Mouse (Mus musculus): Measurements from ENCODE around the gene Rnf225. TPM values are rescaled to one million over a fixed set of nuclear protein-coding genes. Genes with fewer than 3 reads are reported as not detected.
"Not testable (repeated sequence)": the region's sequence is repeated elsewhere in the genome, so short reads cannot be mapped to it uniquely, and the experiment has no call there.

The Rnf225 gene
- polyA plus RNA-seq, 1 experiment from 2014 or later = 0.74 TPM

DNA sequence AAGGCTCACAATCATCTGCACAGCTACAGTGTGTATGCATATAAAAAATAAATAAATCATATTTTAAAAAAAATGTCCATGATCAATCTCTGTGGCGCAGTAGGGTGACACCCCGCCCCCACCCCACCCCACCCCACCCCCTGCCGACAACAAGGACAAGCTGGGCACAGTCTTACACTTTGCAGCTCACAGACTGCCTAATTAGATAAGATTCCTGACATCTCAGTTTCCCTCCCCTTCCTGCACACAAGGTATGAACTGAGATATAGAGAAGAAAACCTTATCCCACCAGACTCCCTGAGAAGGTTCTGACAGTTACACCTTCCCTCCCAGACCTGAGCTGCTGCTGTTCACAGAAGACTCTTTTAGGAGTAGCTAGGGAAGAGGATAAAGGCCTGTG is 7.6 kb downstream of the Rnf225 start:
- H3K4me3 ChIP-seq = no peak overlapping the region
- no peak overlapping the region for H3K4me2 ChIP-seq
- no peaks in the 10 kb centered on the region for H3K36me3 ChIP-seq (ENCODE audit: poor library complexity, severe bottlenecking)
- ATAC-seq = no peak
- no peaks in the 10 kb centered on the region for H3K4me1 ChIP-seq
- 92% methylated on average over 3 of the region's 3 CpGs for WGBS
- no peaks in the 10 kb centered on the region for H3K27me3 ChIP-seq
- H3K9ac ChIP-seq = no peak overlapping the region
- no peak overlapping the region for H3K27ac ChIP-seq
- no peaks in the 10 kb centered on the region for H3K9me3 ChIP-seq (replicated peaks)

DNA sequence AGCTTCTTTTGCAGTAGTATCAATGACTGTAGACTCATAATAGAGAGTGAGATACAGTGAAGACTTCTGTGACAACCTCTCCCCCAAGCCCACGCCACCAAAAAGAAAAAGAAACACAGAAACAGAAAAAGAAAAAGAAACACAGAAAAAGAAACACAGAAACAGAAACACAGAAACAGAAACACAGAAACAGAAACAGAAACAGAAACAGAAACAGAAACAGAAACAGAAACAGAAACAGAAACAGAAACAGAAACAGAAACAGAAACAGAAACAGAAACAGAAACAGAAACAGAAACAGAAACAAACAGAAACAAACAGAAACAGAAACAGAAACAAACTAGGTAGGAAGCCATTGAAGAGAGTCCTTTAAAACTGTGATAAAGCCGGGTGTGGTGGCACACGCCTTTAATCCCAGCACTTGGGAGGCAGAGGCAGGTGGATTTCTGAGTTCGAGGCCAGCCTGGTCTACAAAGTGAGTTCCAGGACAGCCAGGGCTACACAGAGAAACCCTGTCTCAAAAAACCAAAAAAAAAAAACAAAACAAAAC is 10.1 kb downstream of the Rnf225 start:
- not testable (repeated sequence) for H3K36me3 ChIP-seq (ENCODE audit: poor library complexity, severe bottlenecking); H3K9me3 ChIP-seq (replicated peaks); ATAC-seq; H3K9ac ChIP-seq; H3K27me3 ChIP-seq; H3K4me3 ChIP-seq; H3K4me1 ChIP-seq; H3K4me2 ChIP-seq; H3K27ac ChIP-seq
- 90% methylated on average over 4 of the region's 4 CpGs for WGBS

DNA sequence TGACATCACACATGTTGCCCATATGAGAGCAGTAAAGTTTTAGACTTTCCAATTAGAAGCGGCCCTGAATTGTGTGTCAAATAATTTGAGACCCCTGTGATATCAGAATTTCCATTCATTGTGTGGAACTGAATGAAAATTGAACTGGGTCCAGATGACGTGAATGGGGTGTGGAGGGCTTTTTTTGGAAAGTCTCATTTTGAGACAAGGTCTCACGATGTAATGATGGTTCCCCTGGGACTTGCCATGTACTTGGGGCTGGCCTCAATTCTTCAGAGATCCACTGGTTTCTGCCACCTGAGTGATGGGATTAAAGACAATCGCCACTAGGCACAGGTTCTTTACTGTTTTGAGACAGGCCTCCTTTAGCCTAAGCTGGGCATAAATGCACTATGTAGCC is 13.4 kb downstream of the Rnf225 start:
- Histone ChIP-seq H3K4me1 (no peaks in the 10 kb centered on the region), H3K9ac (no peak overlapping the region), H3K27me3 (no peaks in the 10 kb centered on the region), H3K27ac (no peak overlapping the region), H3K4me3 (no peak overlapping the region), H3K9me3 (replicated peaks) (no peaks in the 10 kb centered on the region), H3K4me2 (no peak overlapping the region), H3K36me3 (ENCODE audit: poor library complexity, severe bottlenecking) (no peaks in the 10 kb centered on the region)
- ATAC-seq = no peak
- 80% methylated on average over 4 of the region's 4 CpGs for WGBS

DNA sequence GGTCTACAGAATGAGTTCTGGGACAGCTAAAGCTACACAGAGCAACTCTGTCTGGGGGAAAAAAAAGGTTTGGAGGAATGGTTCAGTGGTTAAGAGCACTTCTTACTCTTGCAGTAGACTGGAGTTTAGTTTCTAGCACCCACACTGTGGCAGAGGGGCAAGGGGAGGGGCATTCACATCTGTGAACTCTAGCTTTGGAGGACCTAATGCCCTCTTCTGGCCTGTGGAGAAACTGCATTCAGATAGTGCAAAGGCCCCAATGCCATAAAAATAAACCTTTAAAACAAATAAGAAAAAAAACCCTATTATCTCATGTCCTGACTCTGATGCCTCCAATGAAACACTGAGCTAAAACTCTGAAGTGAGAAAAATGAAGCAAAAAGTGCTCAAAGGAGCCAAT is 16.3 kb downstream of the Rnf225 start:
- no peak overlapping the region for H3K4me2 ChIP-seq
- no peak overlapping the region for H3K4me3 ChIP-seq
- H3K36me3 ChIP-seq (ENCODE audit: poor library complexity, severe bottlenecking) = no peaks in the 10 kb centered on the region
- H3K27me3 ChIP-seq = no peaks in the 10 kb centered on the region
- no peak for ATAC-seq
- peaks cover 4% of the 10 kb centered on the region; the same call in 1 of the 2 replicates for H3K9me3 ChIP-seq (replicated peaks)
- H3K9ac ChIP-seq = no peak overlapping the region
- no peak overlapping the region for H3K27ac ChIP-seq
- H3K4me1 ChIP-seq = no peaks in the 10 kb centered on the region

DNA sequence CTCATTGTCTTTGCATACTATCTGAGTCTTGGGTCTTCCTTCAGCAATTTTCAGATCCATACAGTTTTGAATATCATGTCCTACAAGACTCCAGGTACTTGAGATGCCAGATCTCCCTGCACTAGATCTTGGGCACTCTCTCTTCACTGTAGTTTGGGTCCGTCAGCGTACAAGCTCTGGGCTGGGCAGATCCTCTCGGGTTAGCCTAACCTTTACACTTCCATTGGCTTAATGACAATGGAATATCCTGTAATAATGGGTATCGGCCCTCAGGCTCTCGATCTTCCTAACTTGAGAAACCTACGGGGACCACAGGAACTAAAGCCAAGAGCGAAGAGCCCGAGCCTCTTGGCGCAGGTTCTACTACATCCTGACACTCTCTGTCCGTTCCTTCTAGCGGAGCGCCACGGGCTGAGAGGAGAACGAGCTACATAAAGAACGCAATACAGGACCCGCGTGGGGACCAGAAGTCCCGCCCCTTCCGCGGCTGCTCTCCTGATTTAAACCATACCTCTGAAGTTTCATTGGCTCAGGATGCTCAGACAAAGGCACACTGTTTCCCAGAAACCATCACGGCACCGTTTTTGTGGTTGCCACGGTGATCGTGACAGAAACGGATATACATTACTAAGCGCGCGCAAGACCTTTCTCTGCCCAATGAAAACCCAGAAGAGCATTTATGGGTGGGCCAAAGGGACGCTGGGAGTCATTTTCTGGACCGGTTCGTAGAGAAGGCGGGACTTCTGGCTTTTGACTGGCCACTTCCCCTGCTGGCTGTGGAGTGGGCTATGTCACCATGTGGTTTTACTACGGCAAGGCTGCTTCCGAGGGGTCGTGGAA is 22.0 kb downstream of the Rnf225 start:
- Histone ChIP-seq H3K4me1 (peaks cover 12% of the 10 kb centered on the region), H3K27me3 (no peaks in the 10 kb centered on the region), H3K27ac (peak overlapping the region; percentile 83), H3K9me3 (replicated peaks) (peaks cover 4% of the 10 kb centered on the region; the same call in 1 of the 2 replicates), H3K4me2 (peak overlapping the region; percentile 80), H3K9ac (peak overlapping the region; percentile 75), H3K4me3 (peak overlapping the region; percentile 42), H3K36me3 (ENCODE audit: poor library complexity, severe bottlenecking) (no peaks in the 10 kb centered on the region)
- ATAC-seq = peak; percentile 99
- 15% methylated on average over 35 of the region's 35 CpGs for WGBS

DNA sequence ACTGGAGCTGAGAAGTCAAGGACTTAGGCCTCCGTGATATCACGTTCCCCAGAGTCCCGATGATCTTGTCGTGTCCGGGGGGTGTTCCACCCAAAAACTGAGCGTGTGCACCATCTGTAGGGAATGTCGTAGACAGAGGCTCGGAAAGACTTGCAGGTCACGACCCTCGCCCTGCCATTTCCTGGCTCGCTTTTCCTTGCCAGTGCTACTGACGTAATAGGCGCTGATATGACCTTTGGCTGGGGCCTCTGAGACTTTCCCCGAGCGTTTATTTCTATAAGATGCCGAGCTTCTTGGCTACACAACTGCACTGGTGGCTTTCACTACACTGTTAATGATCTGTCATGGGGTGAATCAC is 22.6 kb downstream of the Rnf225 start:
- H3K36me3 ChIP-seq (ENCODE audit: poor library complexity, severe bottlenecking) = no peaks in the 10 kb centered on the region
- no peaks in the 10 kb centered on the region for H3K27me3 ChIP-seq
- 10% methylated on average over 16 of the region's 16 CpGs for WGBS
- H3K4me1 ChIP-seq = peaks cover 12% of the 10 kb centered on the region
- H3K9ac ChIP-seq = peak overlapping the region; percentile 75
- H3K4me3 ChIP-seq = peak overlapping the region; percentile 42
- peak; percentile 13 for ATAC-seq
- H3K27ac ChIP-seq = peak overlapping the region; percentile 67
- H3K4me2 ChIP-seq = peak overlapping the region; percentile 80
- H3K9me3 ChIP-seq (replicated peaks) = peaks cover 4% of the 10 kb centered on the region; the same call in 1 of the 2 replicates

DNA sequence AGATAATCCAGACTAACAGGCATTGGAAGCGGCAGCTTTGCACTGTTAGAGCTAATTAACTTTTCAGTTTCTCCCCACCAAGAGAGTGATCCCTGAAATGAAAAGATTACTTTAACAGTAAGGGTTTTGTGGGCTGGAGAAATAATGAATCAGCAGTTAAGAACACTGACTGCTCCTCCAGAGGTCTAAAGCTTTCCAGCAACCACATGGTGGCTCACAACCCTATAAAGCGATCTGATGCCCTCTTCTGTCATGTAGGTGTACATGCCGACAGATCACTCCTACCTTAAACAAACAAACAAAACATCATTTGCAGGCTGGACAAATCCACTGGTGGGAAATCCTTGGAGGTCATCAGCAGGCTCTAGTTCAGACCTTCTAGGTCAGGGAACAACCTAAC is 27.7 kb downstream of the Rnf225 start:
- no peak for ATAC-seq
- no peak overlapping the region for H3K4me3 ChIP-seq
- WGBS = 54% methylated on average over 3 of the region's 3 CpGs
- no peak overlapping the region for H3K9ac ChIP-seq
- no peaks in the 10 kb centered on the region for H3K27me3 ChIP-seq
- no peaks in the 10 kb centered on the region for H3K36me3 ChIP-seq (ENCODE audit: poor library complexity, severe bottlenecking)
- H3K27ac ChIP-seq = no peak overlapping the region
- H3K4me1 ChIP-seq = peaks cover 6% of the 10 kb centered on the region
- no peak overlapping the region for H3K4me2 ChIP-seq
- no peaks in the 10 kb centered on the region for H3K9me3 ChIP-seq (replicated peaks)

DNA sequence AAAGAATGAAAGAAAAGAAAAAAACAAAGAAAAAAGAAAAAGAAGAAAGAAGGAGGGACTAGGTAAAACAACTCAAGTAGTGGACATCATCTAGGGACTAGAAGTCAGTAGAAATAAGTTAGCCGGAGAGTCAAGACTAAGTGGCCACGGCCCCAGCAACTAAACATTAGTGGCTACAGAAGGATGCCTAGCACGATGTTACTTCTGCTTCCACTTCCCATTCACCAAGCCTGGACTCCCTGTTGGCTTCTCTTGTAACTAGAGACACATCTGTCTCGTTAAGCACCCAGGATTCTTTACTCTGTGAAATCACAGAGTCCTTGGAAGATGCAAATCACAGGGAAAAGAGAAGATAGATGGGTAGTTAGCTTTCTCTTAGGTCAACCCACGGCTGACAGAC is 30.3 kb downstream of the Rnf225 start:
- no peak for ATAC-seq
- Histone ChIP-seq H3K4me3 (no peak overlapping the region), H3K9ac (no peak overlapping the region), H3K36me3 (ENCODE audit: poor library complexity, severe bottlenecking) (no peaks in the 10 kb centered on the region), H3K27me3 (no peaks in the 10 kb centered on the region), H3K9me3 (replicated peaks) (no peaks in the 10 kb centered on the region), H3K27ac (no peak overlapping the region), H3K4me1 (no peaks in the 10 kb centered on the region), H3K4me2 (no peak overlapping the region)
- 69% methylated on average over 5 of the region's 5 CpGs for WGBS

DNA sequence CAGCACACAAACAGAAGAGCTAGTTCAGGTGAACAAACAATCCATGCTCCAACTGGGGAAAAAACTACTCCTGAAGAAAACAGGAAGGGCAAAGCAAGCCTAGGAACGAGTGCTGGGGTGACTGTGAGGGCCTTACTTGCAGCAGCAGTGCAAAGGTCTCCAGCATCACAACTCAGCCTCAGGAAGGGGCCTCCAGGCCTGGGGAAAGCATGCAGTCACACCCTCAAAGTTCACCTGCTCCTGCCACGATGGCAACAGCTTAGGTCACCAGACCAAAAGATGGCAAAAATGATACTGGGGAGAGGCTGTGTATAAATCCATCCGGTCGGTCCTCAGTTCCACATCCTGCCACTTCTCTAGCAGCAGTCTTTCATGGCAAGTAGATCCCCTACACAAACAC is 31.7 kb downstream of the Rnf225 start:
- no peak overlapping the region for H3K9ac ChIP-seq
- no peaks in the 10 kb centered on the region for H3K27me3 ChIP-seq
- ATAC-seq = no peak
- no peaks in the 10 kb centered on the region for H3K36me3 ChIP-seq (ENCODE audit: poor library complexity, severe bottlenecking)
- H3K27ac ChIP-seq = no peak overlapping the region
- no peaks in the 10 kb centered on the region for H3K9me3 ChIP-seq (replicated peaks)
- H3K4me2 ChIP-seq = no peak overlapping the region
- WGBS = 83% methylated on average over 4 of the region's 4 CpGs
- no peaks in the 10 kb centered on the region for H3K4me1 ChIP-seq
- no peak overlapping the region for H3K4me3 ChIP-seq

DNA sequence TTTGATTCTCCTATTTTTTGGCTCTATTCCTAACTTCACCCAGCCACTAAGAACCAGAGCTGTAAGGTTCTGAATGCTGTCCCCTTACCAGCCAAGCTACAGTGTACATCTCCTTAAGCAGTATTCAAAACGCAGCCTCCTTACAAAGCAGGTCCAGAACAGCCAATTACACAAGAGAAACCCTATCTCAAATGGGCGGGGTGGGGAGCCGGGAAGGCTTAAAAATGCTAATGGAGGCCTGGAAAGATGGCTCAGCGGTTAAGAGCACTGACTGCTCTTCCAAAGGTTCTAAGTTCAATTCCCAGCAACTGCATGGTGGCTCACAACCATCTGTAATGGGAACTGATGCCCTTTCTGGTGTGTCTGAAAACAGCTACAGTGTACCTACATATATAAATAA is 32.5 kb downstream of the Rnf225 start:
- Histone ChIP-seq H3K4me1 (peaks cover under 1% of the 10 kb centered on the region; the same call in 1 of the 2 replicates), H3K36me3 (ENCODE audit: poor library complexity, severe bottlenecking) (no peaks in the 10 kb centered on the region), H3K27ac (no peak overlapping the region), H3K9me3 (replicated peaks) (no peaks in the 10 kb centered on the region), H3K4me3 (no peak overlapping the region), H3K4me2 (no peak overlapping the region), H3K9ac (no peak overlapping the region), H3K27me3 (no peaks in the 10 kb centered on the region)
- no peak for ATAC-seq
- 16% methylated on average over 4 of the region's 4 CpGs for WGBS

DNA sequence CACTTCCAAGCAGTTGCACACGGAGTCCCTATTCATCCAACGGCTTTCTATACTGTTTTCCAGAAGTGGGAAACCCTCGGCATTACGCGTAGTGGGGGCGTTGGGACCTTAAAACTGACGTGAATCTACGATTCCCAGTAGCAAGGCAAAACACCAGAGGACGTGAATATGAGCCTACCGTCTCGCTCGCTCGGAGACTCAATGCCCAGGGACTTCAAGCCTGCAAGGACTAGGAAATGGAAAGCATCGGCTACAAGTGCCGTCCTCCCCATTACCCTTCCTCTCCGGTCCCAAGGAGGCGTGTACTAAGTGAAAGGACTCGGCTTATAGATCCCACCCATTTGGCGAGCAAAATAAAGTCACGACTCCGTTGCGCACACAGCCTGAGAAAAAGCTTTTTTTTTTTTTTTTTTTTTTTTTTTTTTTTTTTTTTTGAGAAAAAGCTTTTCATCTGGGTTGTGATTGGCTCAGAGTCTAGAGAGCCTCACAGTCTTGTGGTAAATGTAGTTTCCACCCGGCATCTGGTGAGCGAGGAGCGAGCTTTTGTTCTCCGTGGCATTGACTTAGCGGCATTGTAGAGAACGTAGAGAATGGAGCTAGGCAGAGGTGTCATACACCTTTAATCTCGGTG is 34.4 kb downstream of the Rnf225 start:
- Histone ChIP-seq H3K36me3 (ENCODE audit: poor library complexity, severe bottlenecking) (no peaks in the 10 kb centered on the region), H3K4me2 (peak overlapping the region; percentile 63), H3K27me3 (no peaks in the 10 kb centered on the region), H3K27ac (peak overlapping the region; percentile 83), H3K4me3 (peak overlapping the region; percentile 39), H3K4me1 (peaks cover 15% of the 10 kb centered on the region), H3K9ac (peak overlapping the region; percentile 66), H3K9me3 (replicated peaks) (no peaks in the 10 kb centered on the region)
- ATAC-seq = peak; percentile 82
- WGBS = under 1% methylated on average over 29 of the region's 29 CpGs

DNA sequence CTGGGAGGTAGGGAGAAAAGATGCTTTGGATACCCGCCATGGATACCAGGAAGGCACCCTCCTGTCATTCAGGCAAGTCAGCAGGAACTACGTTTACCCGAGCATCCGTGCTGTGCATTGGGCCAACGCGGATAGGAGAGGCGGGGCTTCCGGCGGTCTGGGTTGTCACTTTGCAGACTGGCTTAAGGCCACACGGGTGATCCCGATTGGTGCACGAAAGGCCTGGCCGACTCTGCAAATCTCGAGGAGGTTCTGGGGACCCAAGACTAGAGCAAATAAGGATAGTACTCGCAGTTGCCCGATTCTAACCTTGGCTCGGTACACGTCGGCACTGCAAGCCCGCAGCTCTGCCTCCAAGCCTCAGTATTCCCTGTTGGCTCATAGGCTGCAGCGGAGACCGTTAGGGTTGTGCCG is 38.5 kb downstream of the Rnf225 start, which contains the start of gene Zfp324:
Zfp324 (plus strand) TSS at position 161 of the 414 bp plus-strand sequence.
- Histone ChIP-seq H3K9me3 (replicated peaks) (no peaks in the 10 kb centered on the region), H3K9ac (peak within 1 kb of the TSS; percentile 94), H3K36me3 (ENCODE audit: poor library complexity, severe bottlenecking) (peaks cover 23% of the 10 kb centered on the region), H3K27ac (peak within 1 kb of the TSS; percentile 90), H3K4me3 (peak within 1 kb of the TSS; percentile 90), H3K4me1 (peaks cover 25% of the 10 kb centered on the region), H3K4me2 (peak within 1 kb of the TSS; percentile 95), H3K27me3 (no peaks in the 10 kb centered on the region)
- WGBS = under 1% methylated on average over 23 of the region's 23 CpGs
- ATAC-seq = peak; percentile 94

All from forebrain, embryonic 13.5 days (tissue).